Mouse (Mus musculus) embryonic stem cell, embryonic (primary cell): ENCODE results near the gene Vps13c.

ENCODE experiments used
- CTCF ChIA-PET, 4 experiments: fragments of 300-600 bp in 2 of 4; fragments of 350-600 bp in 2 of 4; sonication (Branson Sonifier 250); formaldehyde crosslinking; loops; one replicate each; lab custom pipeline; 2022; ENCODE audit warnings: inconsistent platforms in 2 of 4; lab: Charles Lee
- POLR2A ChIA-PET, 4 experiments: fragments of 300-600 bp in 2 of 4; fragments of 350-600 bp in 2 of 4; sonication (Branson Sonifier 250); formaldehyde crosslinking; loops; one replicate each; lab custom pipeline; 2022; ENCODE audit warnings: antibody characterized with exemption in 4 of 4, inconsistent platforms in 1 of 4; lab: Charles Lee

The Vps13c gene

GRCm38 (mm10) chr9:67818668-67818950, 21.6 kb upstream of the Vps13c start:
- POLR2A ChIA-PET = interaction anchor here in 2 of 4 experiments (0.8 to 1.4 kb wide), 4 partner anchors 10 to 26 kb away, joined by 3 to 4 read pairs (median 4); no protein-coding TSS in a partner anchor
- CTCF ChIA-PET = interaction anchor here in 2 of 4 experiments (1.0 to 1.4 kb wide), 2 partner anchors 10 kb away, joined by 3 to 4 read pairs; no protein-coding TSS in a partner anchor

GRCm38 (mm10) chr9:67823131-67823530, 17.1 kb upstream of the Vps13c start:
- CTCF ChIA-PET = interaction anchor here in 1 of 4 experiments (0.9 kb wide), 1 partner anchor 64 kb away, joined by 3 read pairs; the partner anchor contains the start of gene C2cd4b
- POLR2A ChIA-PET = no interaction called here

GRCm38 (mm10) chr9:67825527-67825926, 14.7 kb upstream of the Vps13c start:
- POLR2A ChIA-PET = interaction anchor here in 1 of 4 experiments (0.5 kb wide), 1 partner anchor 791 kb away, joined by 3 read pairs; no protein-coding TSS in a partner anchor

GRCm38 (mm10) chr9:67828182-67828581, 12.0 kb upstream of the Vps13c start:
- CTCF ChIA-PET = interaction anchor here (0.5 to 2.8 kb wide), 68 partner anchors 9 to 1316 kb away, joined by 3 to 42 read pairs (median 4); partner anchors contain the start of genes Vps13c (in 2 of the 4) and C2cd4b (in 1 of the 4)
- POLR2A ChIA-PET = interaction anchor here in 3 of 4 experiments (0.5 to 5.0 kb wide), 13 partner anchors 8 to 174 kb away, joined by 3 to 47 read pairs (median 4); partner anchors contain the start of gene C2cd4b (in 2 of the 3)

More at GRCm38 (mm10) chr9:67825527-67825926, 14.7 kb upstream of the Vps13c start:
- CTCF ChIA-PET = interaction anchor here in 3 of 4 experiments (0.6 to 1.5 kb wide), 5 partner anchors 11 to 184 kb away, joined by 3 to 6 read pairs (median 3); partner anchors contain the start of gene C2cd4b (in 1 of the 3)

GRCm38 (mm10) chr9:67830411-67831358, 9.5 kb upstream of the Vps13c start:
- POLR2A ChIA-PET = interaction anchor here (0.6 to 5.0 kb wide), 8 partner anchors 9 to 110 kb away, joined by 3 to 47 read pairs (median 5); partner anchors contain the start of genes C2cd4b (in 3 of the 4) and Vps13c (in 1 of the 4)

GRCm38 (mm10) chr9:67831359-67832045, 8.7 kb upstream of the Vps13c start:
- ChIA-PET CTCF (interaction anchor here in 3 of 4 experiments (0.9 to 2.7 kb wide), 6 partner anchors 19 to 72 kb away, joined by 3 to 12 read pairs (median 4); partner anchors contain the start of gene C2cd4b (in 2 of the 3)), POLR2A (interaction anchor here (0.6 to 5.0 kb wide), 9 partner anchors 13 to 303 kb away, joined by 3 to 47 read pairs (median 4); partner anchors contain the start of gene C2cd4b (in 3 of the 4))

More at GRCm38 (mm10) chr9:67830411-67831358, 9.5 kb upstream of the Vps13c start:
- CTCF ChIA-PET = interaction anchor here in 3 of 4 experiments (0.6 to 2.7 kb wide), 8 partner anchors 9 to 156 kb away, joined by 3 to 13 read pairs (median 4); partner anchors contain the start of genes C2cd4b (in 3 of the 3) and Vps13c (in 1 of the 3)

GRCm38 (mm10) chr9:67832046-67832605, 8.1 kb upstream of the Vps13c start, which contains the start of gene C2cd4a:
Gene C2cd4a, minus strand, starts transcription at chr9:67832330.
- POLR2A ChIA-PET = interaction anchor here in 3 of 4 experiments (0.6 to 5.0 kb wide), 8 partner anchors 10 to 302 kb away, joined by 3 to 47 read pairs (median 4); partner anchors contain the start of gene C2cd4b (in 3 of the 3)
- CTCF ChIA-PET = interaction anchor here in 3 of 4 experiments (0.9 to 2.7 kb wide), 5 partner anchors 19 to 73 kb away, joined by 3 to 12 read pairs (median 4); partner anchors contain the start of gene C2cd4b (in 2 of the 3)

GRCm38 (mm10) chr9:67834535-67834934, 5.7 kb upstream of the Vps13c start:
- CTCF ChIA-PET = interaction anchor here in 2 of 4 experiments (1.1 to 1.4 kb wide), 2 partner anchors 12 to 15 kb away, joined by 4 to 5 read pairs; no protein-coding TSS in a partner anchor
- POLR2A ChIA-PET = interaction anchor here in 1 of 4 experiments (0.6 to 4.3 kb wide), 4 partner anchors 13 to 75 kb away, joined by 3 to 24 read pairs (median 4); partner anchors contain the start of gene C2cd4b

GRCm38 (mm10) chr9:67837311-67837710, 2.9 kb upstream of the Vps13c start:
- ChIA-PET POLR2A (no interaction called here), CTCF (interaction anchor here in 1 of 4 experiments (0.6 to 1.1 kb wide), 2 partner anchors 9 to 102 kb away, joined by 3 to 4 read pairs; no protein-coding TSS in a partner anchor)

GRCm38 (mm10) chr9:67842797-67843196, 2.6 kb downstream of the Vps13c start:
- ChIA-PET CTCF (interaction anchor here in 3 of 4 experiments (0.6 to 1.0 kb wide), 4 partner anchors 15 to 470 kb away, joined by 3 to 6 read pairs (median 3); no protein-coding TSS in a partner anchor), POLR2A (interaction anchor here in 2 of 4 experiments (0.6 to 1.3 kb wide), 3 partner anchors 9 to 276 kb away, joined by 3 to 5 read pairs (median 5); partner anchors contain the start of gene C2cd4a (in 1 of the 2))

- POLR2A ChIA-PET = interaction anchor here in 1 of 4 experiments (1.1 to 1.2 kb wide), 2 partner anchors 26 to 75 kb away, joined by 3 to 5 read pairs; no protein-coding TSS in a partner anchor
- CTCF ChIA-PET = no interaction called here
Measured at GRCm38 (mm10) chr9:67845012-67845411, 4.8 kb downstream of the Vps13c start.

GRCm38 (mm10) chr9:67845648-67846047, 5.5 kb downstream of the Vps13c start:
- POLR2A ChIA-PET = interaction anchor here in 3 of 4 experiments (0.5 to 1.2 kb wide), 5 partner anchors 27 to 157 kb away, joined by 3 to 7 read pairs (median 4); partner anchors contain the start of gene C2cd4b (in 1 of the 3)
- CTCF ChIA-PET = no interaction called here

GRCm38 (mm10) chr9:67846089-67846488, 5.9 kb downstream of the Vps13c start:
- ChIA-PET POLR2A (interaction anchor here in 3 of 4 experiments (0.5 to 1.3 kb wide), 9 partner anchors 14 to 1408 kb away, joined by 3 to 7 read pairs (median 4); partner anchors contain the start of genes C2cd4a (in 1 of the 3) and C2cd4b (in 1 of the 3)), CTCF (interaction anchor here in 2 of 4 experiments (0.6 to 0.7 kb wide), 6 partner anchors 12 to 702 kb away, joined by 3 to 5 read pairs (median 4); no protein-coding TSS in a partner anchor)

- ChIA-PET POLR2A (interaction anchor here in 2 of 4 experiments (1.5 to 2.2 kb wide), 2 partner anchors 14 to 89 kb away, joined by 4 to 12 read pairs; partner anchors contain the start of gene C2cd4b (in 1 of the 2)), CTCF (interaction anchor here in 3 of 4 experiments (1.2 to 5.4 kb wide), 3 partner anchors 19 kb away, joined by 3 to 42 read pairs (median 4); no protein-coding TSS in a partner anchor)
Measured at GRCm38 (mm10) chr9:67847606-67848005, 7.4 kb downstream of the Vps13c start.

GRCm38 (mm10) chr9:67849397-67849796, 9.2 kb downstream of the Vps13c start:
- ChIA-PET POLR2A (interaction anchor here in 3 of 4 experiments (0.5 to 2.2 kb wide), 4 partner anchors 36 to 764 kb away, joined by 3 to 12 read pairs (median 4); partner anchors contain the start of gene C2cd4b (in 2 of the 3)), CTCF (interaction anchor here (0.5 to 5.4 kb wide), 10 partner anchors 9 to 431 kb away, joined by 3 to 42 read pairs (median 5); partner anchors contain the start of genes C2cd4b (in 2 of the 4) and Vps13c (in 1 of the 4))

- ChIA-PET POLR2A (interaction anchor here in 3 of 4 experiments (0.5 to 2.2 kb wide), 5 partner anchors 8 to 765 kb away, joined by 3 to 12 read pairs (median 3); partner anchors contain the start of gene C2cd4b (in 2 of the 3)), CTCF (interaction anchor here (0.6 to 5.4 kb wide), 7 partner anchors 16 to 138 kb away, joined by 3 to 42 read pairs (median 4); partner anchors contain the start of gene C2cd4b (in 2 of the 4))
Measured at GRCm38 (mm10) chr9:67849846-67850245, 9.7 kb downstream of the Vps13c start.
